Mouse (Mus musculus) WW6 (cell line): ENCODE measurements around the gene Adra2b.

Experiments used
- DNase-seq: peaks from one replicate; pipeline ENCODE4 v3.0.0-alpha.2; 2013; ENCODE audit warnings: low read depth, low spot score

The Adra2b gene

DNA sequence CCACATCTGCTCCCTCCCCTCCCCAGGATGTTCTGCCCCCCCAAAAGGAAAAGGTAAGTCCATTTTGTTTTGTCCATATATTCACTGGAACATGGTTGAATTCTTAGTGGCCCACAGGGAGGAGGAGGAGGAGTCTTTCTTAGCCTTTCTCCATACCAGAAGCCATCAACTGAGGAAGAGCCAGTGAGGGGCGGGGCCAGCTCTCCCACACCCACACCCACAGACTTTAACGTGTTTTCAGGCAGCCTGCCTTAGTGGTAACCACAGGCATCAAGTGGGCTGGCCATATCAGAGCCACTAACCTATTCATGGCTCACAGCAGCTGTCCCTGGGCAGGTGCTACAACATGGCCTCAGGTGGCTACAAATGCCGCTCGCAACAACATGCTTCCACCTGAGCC is 24.2 kb upstream of the Adra2b start:
- DNase-seq = no peak

DNA sequence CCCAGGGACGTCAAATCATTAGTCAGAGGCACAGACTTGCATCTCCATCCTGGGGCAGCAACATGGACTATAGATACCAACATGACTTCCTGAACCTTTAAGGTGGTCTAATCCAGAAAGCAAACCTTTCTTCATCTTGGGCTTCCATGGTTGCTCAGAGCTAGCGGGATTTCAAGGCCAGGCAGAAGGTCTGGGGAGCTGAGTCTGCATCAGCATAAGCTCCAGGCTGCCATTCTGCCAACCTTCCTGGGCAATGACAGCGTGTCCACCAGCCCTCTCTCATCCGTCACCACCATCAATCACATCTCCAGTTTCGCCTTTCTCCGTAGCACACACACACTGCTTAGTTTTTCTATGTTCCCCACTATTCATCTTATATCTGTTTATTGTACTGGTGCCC is 23.7 kb upstream of the Adra2b start:
- DNase-seq = no peak

DNA sequence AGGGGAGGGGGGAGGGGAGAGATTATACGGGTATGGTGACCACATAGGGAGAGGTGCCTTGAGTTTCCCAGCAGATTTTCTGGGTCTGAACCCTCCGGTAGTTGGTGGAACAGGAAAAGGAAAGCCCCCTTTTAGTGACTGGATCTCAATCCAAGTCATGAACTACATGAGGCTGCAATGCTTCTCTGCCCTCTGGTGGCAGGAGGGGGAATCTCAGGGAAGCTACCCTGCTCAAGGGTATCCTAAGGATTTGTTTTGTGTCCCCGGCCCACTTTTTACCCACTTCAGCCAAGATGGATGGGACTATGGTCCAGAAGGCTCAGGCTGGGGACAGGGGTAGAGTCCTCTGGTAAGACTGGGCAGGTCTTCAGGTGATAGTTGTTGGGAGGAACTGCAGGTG is 21.8 kb upstream of the Adra2b start:
- DNase-seq = no peak

DNA sequence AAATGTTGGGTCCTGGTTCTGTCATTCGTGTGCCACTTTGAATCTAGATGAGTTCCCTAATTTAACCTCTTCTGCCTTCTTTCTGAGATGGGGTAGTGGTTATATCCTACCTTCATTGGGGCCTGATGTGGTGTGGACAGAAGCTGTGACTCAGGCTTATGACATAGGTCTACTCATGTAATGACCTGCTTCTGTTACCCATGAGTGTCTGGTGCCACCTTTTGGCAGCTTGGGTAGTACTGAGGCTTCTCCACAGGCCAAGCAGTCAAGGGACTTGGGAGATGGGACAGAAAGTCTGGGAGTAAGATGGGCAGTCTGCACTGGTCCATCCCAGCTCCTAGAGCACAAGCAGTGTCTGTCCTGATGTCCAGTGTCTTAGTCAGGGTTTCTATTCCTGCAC is 16.7 kb upstream of the Adra2b start:
- no peak for DNase-seq

DNA sequence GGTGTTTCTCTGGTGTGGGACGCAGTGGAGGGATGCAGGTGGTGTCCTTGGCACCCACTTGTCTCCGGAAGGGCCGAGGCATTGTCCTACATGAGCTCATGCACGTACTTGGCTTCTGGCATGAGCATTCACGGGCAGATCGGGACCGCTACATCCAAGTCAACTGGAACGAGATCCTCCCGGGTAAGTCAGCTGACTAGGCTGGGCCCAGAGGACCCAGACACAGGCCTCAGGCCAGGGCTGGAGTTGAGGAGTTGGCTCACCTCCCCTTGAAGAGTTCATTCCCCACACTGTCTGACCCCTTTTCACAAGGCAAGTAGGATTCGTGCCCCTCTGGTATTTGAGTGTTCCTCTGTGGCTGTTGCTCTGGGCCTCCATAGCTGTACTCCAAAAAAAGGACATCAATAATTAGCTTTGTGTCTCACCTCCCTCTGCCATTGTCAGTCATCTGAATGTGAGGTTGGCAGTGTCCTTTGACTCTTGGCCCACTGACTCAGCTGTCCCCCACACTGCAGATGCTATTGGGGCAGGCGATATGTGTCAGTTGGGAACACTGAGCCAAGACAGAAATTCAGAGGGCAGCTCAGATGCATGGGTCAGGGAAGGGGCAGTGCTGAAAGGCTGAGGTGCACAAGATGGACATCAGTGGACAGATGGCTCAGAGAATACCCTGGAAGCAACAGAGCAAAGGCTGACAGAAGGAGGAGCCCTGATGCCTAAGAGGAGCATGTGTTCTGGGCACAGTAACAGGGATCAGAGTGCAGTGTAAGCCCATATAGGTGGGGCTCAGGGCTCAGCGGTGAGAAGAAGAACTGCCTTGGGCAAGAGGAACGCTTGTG is 15.6 kb upstream of the Adra2b start:
- DNase-seq = no peak

DNA sequence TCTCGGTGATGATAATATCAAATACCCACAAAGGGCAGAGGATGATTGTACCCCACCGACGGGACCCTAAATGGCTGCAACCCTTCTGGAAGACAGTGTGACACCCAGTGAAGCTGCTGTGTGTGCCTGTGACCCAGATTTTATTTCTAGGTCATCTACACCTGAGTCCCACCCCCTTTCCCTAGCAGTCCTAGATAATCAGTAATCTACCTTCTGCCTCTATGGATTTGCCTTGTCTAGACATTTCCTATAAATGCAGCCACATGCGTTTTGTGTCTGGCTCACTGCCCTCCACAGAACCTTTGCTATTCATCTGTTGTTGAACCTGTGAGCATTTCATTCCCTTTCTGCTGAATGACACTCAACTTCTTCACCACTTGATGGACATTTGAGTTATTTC is 9.1 kb upstream of the Adra2b start:
- no peak for DNase-seq

DNA sequence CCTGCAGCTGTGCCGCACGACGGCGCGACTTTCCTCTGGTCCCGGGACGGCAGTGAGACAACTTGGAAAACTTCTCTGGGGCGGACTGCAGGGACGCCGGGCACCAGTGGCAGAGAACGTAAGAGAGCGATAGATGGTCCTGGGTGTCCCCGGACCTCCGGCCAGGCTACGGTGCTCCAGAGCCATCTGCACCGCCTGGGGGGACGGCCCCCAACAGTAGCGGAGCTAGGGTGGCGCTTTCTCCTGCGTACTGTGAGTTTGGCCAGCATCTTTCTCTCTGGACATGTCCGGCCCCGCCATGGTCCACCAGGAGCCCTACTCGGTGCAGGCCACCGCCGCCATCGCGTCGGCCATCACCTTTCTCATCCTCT is 259 bp downstream of the Adra2b start:
- no peak for DNase-seq

DNA sequence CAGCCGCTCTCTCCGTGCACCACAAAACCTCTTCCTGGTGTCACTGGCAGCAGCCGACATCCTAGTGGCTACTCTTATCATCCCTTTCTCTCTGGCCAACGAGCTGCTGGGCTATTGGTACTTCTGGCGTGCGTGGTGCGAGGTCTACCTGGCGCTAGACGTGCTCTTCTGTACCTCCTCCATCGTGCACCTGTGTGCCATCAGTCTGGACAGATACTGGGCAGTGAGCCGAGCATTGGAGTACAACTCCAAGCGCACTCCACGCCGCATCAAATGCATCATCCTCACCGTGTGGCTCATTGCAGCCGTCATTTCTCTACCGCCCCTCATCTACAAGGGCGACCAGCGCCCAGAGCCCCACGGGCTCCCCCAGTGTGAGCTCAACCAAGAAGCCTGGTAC is 688 bp downstream of the Adra2b start:
- no peak for DNase-seq

DNA sequence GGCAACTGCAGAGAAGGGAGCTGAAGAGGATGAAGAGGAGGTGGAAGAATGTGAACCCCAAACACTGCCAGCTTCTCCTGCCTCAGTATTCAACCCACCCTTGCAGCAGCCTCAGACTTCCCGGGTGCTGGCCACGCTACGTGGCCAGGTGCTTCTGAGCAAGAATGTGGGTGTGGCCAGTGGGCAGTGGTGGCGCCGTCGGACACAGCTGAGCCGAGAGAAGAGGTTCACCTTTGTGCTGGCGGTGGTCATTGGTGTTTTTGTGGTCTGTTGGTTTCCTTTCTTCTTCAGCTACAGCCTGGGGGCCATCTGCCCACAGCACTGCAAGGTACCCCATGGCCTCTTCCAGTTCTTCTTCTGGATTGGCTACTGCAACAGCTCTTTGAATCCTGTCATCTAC is 1.4 kb downstream of the Adra2b start:
- DNase-seq = no peak

DNA sequence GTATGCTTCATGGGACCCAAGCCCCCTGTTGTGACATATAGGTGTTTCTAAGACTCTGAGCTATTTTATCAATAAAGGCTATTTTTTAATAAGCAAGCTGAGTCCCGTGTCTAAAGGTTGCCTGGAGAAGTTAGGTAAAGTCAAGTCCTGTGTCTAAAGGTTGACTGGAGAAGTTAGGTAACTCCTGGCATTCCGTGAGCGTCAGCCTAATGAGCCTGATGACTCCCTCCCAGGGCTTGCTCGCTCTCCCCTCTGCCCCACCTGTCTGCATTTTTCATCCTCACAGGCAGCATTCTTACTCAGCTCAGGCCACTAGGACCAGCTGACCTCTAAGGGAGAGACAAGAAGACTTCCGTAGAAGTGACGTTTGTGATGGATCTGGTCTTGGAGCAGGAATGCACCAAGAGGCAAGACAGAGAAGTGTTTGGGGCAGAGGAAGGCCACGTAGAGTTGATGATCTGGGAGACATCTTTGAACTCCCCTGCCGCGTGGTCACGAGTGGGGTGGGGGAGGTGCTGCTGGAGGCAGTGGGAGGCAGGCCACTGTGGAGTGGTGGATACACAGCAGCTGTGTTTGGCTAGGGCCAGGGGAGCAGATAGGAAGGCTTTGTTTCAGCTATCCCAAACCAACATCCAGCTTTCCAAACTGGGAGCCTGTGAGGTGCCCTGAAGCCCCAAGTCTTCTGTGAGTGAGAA is 4.3 kb downstream of the Adra2b start:
- DNase-seq = no peak

DNA sequence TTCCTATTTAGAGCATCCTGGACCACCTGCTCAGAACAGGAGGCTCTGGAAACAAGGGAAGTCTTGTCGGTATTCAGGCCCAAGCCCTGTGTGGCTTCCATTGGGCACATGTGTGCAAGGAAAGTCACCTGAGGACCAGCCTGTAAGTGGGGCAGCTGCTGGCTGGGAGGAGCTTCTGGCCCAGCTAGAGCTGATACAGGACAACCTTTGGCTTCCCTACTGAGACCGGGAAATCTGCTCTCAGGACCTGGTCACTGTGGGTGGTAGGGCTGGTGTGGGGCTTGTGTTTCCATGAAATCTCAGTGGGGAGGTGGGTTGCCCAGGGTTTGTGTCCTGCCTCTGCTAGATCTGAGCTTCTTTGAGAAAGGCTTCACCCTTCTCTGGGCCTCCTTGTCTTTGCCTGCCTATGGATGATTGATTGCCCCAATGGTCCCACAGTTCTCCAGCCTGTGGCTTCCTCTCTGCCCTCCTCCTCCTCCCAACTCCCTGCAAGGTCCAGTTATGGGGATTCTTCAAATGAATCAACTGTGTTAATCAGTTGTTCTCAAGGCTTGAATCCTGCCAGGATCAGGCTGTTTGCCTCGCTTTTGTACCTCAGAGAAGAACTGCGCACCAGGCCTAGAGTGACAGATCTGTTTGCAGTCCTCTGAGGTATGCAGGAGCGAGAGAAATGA is 6.8 kb downstream of the Adra2b start:
- DNase-seq = no peak

DNA sequence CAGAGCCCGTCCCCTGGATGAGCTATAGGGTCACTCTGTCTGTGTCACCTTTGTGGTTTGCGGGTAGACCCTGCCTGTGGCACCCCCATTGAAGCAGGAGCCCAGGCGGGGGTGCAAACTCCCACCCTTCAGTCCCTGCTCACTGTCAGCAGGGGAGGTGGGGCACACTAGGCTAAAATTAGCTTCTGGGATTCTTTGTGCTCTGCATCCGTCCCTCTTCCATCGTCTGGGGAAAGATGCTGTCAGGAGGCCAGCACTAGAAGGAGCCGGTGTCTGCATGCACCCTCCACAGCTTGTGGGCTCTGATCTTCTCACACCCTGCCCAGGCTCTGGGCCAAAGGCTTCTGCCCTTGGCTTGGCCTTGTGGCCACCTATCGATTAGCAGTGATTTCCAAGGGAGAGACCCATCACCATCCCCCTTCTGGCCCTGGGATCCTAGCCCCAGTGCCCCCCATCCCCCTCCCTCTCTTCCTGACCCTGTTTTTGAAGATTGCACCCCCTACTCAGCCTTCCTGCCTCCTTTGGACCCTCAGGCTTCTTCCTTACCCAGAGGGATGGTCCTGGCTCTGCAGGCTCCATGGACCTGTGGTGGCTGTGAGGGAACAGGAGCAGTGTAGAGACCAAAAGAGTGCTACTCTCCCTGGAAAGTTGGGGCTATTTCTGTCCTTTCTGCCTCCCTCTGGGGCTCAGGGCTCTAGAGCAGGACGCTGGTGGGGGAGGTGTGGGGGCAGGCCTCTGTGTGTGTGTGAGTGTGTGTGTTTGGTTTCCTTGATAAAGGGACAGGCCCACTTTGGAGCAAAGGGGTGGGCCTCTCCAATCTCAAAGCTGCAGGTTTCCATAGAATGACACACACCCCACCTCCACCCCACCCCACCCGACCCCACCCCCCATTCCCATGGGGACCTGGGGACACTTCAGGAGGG is 7.8 kb downstream of the Adra2b start:
- DNase-seq = no peak

DNA sequence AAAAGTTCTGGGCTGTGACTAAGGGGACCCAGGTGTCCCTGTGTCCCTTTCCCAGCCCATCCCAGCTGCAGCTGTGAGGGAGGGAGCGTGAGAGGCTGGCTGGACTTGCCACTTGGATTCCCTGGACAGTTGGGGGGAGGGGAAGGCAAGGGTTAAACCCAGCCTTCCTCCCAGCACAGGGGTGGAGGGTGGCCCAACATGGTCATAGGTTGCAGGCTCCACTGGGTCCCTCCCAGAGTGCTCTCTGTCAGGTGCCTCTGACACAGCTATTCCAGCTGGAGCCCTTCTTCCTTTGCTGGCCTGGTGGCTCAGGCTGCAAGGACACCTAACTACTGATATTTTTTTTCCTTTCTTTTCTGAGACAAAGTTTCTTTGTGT is 8.5 kb downstream of the Adra2b start:
- DNase-seq = no peak

DNA sequence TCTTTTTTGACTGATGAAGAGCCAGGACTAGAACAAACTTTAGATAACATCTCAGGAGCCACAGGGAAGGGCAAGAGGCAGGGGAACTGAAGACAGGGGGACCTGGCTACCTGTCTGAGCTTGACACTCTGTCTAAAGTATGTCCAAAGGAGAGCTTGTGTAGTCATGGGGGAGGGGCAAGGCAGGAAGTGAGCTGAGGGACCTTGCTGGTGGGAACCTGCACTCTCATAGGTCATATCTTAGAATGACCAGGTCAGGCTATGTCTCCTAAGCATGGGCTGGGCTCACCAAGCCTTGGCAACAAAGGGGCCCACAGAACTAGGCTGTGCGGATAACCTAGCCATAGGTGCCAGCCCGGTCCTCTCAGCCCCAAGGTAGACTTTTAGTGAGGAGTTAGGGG is 9.1 kb downstream of the Adra2b start:
- no peak for DNase-seq

DNA sequence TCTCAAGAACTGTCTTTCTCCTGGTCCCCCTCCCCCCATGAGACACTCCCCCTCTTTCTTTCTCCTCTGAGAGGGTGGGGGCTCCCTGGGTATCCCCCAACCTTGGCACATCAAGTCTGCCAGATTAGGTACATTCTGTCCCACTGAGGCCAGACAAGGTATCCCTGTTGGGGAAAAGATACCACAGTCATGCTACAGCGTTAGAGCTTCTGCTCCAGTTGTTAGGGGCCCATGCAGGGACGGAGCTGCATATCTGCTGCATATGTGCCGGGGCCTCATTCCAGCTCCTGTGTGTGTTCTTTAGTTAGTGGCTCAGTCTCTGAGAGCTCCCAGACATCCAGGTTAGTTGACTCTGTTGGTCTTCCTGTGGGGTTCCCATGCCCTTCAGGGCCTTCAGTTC is 11.1 kb downstream of the Adra2b start:
- no peak for DNase-seq

DNA sequence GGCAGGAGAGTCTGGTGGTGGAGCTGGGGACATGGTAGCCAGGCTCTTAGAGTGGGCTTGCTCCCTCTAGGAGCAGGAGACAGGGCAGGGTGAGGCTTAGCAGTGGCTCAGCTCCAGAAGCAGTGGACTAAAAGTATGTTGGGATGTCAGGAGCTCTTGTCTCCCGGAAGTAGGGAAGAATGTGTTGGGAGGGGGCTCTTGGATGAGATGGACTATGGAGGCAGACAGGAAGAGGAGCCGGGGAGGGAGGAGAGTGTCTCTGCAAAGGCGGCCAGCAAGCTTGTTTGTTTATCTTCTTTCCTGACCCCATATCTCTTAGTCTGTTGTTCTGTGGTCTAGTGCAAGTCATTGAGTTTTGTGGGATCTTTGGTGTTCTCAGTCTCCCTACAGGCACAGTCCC is 12.1 kb downstream of the Adra2b start:
- no peak for DNase-seq

DNA sequence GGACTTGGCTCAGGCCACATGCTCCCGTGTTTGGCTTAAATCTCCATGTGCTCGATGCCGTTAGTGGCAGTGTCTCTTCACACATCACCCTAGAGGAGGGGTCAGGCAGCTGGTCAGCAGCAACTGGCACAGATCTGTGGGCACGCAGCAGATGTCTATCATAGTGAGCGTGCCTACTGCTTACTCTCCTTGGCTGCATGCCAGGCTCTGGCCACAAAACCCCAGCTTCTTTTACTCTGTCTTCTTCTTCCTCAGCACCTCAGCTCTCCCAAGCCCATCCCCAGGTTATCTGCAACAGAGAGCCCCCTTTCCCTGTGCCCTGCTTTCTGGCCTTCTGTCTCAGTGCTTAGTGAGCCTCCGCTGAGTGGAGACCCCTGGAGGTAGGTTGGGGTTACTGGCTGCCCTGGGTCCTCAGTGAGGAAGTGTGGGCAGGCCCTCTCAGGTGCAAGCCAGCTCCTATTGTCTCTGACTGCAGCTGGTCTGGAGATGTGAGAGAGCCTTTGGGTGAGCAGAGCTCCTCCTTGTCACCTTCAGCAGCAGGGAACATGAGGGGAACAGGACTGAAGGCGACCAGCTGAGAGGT is 12.8 kb downstream of the Adra2b start:
- no peak for DNase-seq

DNA sequence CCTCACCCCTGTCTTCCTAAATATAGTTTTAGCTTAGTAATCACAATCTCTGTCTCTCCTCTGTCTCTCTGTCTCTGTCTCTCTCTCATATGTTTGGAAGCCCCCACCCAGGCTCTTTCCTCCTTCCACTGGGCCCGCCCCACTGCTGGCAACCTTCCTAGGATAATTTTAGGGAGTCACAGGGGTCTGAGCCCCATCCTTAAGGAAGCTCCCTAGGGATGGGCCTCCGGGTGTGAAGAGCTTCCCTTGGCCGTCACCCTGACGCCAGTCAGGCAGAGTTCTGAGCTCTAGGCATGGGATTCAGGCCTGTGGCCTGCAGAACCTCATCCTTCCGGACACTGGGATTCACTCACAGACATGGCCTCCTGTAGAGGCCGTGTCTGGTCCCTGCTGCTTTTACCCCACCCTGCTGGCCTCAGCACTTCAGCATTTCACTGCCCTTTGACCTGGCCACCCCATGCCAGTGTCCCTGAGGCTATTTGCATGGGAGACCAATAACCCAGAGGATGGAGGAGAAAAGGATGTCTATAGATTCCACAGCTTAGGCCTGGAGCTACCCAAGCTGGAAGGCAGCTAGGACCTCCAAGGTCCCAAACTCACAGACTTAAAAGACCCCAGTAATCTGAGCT is 13.5 kb downstream of the Adra2b start:
- no peak for DNase-seq

DNA sequence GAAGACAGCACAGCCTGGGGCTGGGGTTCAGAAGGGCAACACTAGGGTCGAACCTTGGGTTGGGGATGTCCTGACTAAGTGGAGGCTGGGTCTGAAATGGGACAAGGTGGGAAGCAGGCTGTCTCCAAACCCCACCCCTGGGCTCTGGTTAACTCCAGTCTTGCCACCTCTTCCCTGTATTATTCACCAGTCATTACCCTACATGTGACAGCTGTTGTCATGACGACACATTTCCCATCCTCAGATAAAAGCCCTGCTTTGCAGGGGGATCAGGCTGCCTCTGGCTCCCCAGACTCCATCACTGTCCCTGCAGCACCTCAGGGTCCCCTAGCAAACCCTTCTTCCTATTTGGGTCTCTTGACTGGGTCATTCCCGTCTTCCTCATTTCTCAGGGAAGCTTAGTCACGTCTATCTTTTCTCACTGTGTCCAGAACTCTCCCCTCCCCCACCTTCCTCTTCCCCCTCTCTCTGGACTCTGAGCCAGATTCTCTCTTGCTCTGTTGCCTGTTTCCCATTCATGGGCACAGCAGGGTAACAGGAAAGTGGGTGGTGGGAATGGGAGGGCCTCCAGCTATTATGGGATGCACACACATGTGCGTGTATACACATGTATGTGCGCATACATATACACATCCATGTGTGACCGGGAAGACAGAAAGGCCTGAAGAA is 15.1 kb downstream of the Adra2b start:
- no peak for DNase-seq

DNA sequence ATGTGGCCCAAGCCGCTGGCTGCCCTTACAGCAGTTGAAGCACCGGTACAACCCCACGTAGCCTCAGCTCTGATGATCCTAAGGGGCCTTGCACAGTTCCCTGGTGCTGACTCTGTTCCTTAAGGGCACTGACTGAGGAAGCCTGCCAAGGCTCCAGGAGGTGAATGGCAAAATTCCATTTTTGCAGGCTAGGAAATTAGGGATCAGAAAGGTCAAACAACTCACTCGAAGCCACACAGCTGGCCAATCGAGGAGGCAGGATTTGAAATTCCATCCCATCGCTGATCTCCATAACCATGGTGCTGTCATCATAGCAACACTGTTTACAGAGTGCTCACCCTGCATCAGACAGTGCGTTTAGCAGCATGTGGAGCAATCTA is 15.6 kb downstream of the Adra2b start:
- no peak for DNase-seq

DNA sequence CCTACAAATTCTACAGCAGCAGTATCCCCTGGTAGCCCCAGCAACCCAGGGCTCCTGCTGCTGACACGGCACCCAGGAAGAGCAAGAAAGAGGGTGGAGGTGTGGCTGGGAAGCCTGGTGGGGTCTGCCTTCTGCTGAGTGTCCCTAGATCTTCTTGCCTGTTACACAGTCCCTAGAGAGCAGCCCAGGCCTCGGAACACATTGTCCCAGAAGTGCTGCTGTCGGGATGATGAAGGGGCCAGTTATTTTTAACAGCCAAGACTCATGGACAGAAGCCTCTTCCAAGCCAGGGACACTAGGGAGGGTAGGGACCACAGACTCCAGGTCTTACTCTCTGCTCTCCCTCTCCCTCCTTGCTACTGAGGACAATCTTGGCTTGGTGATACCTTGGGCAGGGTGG is 16.2 kb downstream of the Adra2b start:
- DNase-seq = no peak
